Mouse (Mus musculus) midbrain, postnatal 0 days (tissue): ENCODE data around the gene Xylt1. TPM values are rescaled to one million over a fixed set of nuclear protein-coding genes. Genes with fewer than 3 reads are reported as not detected.
A peak's percentile ranks its signal among the peaks of the same experiment; 100 is the strongest.

Experiments used
- ATAC-seq: fragments of 200-750 bp; cut with Nextera tagmentation; 2 replicates; pipeline ENCODE4 v1.8.0; 2017; ENCODE audit warnings: moderate number of reproducible peaks, mild to moderate bottlenecking, moderate TSS enrichment, moderate library complexity; ENCODE audit not compliant: low FRiP score
- DNase-seq: peaks from one replicate; pipeline ENCODE4 v3.0.0-alpha.2; 2015; ENCODE audit warnings: low spot score
- H3K27ac ChIP-seq: fragments of 300-500 bp; sonication (generic); 2 replicates; pipeline ENCODE4 v1.5.1; 2014; ENCODE audit warnings: low read depth, mild to moderate bottlenecking, low read length, mixed read lengths
- H3K27me3 ChIP-seq: fragments of 300-500 bp; sonication (generic); 2 replicates; pipeline ENCODE4 v1.6.1; 2014; ENCODE audit warnings: low read length, control low read depth, mixed read lengths; ENCODE audit not compliant: insufficient read depth
- H3K36me3 ChIP-seq: fragments of 300-500 bp; sonication (generic); 2 replicates; pipeline ENCODE4 v1.6.1; 2014; ENCODE audit warnings: low read length, control low read depth, mixed read lengths; ENCODE audit not compliant: insufficient read depth
- H3K4me1 ChIP-seq: fragments of 300-500 bp; sonication (generic); 2 replicates; pipeline ENCODE4 v1.6.1; 2014; ENCODE audit warnings: mild to moderate bottlenecking, control low read depth, antibody characterized with exemption, low read length, mixed read lengths; ENCODE audit not compliant: insufficient read depth
- H3K4me2 ChIP-seq: fragments of 300-500 bp; sonication (generic); 2 replicates; pipeline ENCODE4 v1.6.1; 2014; ENCODE audit warnings: low read depth, mild to moderate bottlenecking, low read length, mixed read lengths; ENCODE audit not compliant: poor library complexity, severe bottlenecking
- H3K4me3 ChIP-seq: fragments of 300-500 bp; sonication (generic); 2 replicates; pipeline ENCODE4 v1.5.1; 2014; ENCODE audit warnings: low read depth, mild to moderate bottlenecking, low read length, moderate library complexity
- H3K9ac ChIP-seq: fragments of 300-500 bp; sonication (generic); replicated peaks from 2 replicates; pipeline ENCODE4 v1.6.1; 2014; ENCODE audit warnings: mild to moderate bottlenecking, low read length, moderate library complexity, mixed read lengths; ENCODE audit not compliant: poor library complexity, severe bottlenecking
- H3K9me3 ChIP-seq: fragments of 300-500 bp; sonication (generic); 2 replicates; pipeline ENCODE4 v1.6.1; 2016; ENCODE audit warnings: low read length, control low read depth
- CTCF ChIP-seq: IDR thresholded peaks from 2 replicates; pipeline ENCODE4 v1.5.1; 2016; ENCODE audit warnings: antibody characterized with exemption, mild to moderate bottlenecking
- WGBS: fragments of 180-500 bp; shearing (Covaris S2); extraction: QIAGEN DNeasy Blood & Tissue Kit; methylation state at CpG from one replicate; pipeline ENCODE4 v1.1.7; 2014; 5-methylcytosine and 5-hydroxymethylcytosine counted together
- polyA plus RNA-seq: library from polyadenylated mRNA; unstranded; fragments of >200 nt; fragmentation: Nextera tagmentation; extraction: Ambion mirVana; gene quantifications from 2 replicates; pipeline ENCODE4 v1.2.1, GENCODE M21; 2015
- total RNA-seq: library from RNA; depleted of rRNA; stranded (reverse); fragments of >200 nt; gene quantifications from 2 replicates; pipeline ENCODE4 v1.2.3, GENCODE M21; 2014

Xylt1 gene
- total and polyA plus RNA-seq, 2 experiments from 2014 or later: 2.5 to 16.4 TPM

DNA sequence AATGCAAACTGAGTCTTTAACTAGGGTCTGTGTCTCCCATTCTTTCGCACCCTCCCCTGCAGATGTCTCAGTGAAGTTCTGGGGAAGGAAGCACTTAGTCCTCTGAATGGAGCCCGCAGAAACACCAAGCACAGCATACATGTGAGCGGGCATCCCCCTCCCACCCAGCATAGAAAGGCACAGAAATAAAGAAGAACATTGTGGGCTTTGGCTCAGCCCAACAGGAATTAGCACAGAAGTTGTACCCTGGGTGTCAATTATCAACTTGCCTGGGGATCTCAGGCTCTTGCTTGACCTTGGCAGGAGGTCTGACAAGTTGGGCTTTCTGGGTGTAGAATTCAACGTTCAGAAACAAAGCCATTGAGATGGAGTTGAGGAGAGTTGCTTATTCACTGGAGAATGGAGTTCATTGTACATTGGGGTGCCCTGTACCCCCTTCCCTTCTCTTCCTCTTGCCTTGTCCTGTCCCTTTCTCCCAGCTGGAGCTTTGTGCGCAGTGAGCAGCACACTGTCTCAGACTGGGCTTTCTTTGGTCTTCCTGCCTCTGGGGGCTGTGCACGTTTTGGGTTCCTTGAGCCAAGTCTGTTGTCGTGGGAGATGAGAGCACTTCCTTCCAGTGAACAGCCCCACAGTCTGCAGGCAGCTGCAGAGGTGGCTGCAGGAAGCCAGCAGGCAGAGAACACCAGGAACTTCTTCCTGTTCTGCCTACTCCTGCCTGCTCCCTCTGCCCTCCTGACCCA is 81.6 kb downstream of the Xylt1 start:
- no peak overlapping the region for H3K9ac ChIP-seq
- no peaks in the 10 kb centered on the region for H3K4me1 ChIP-seq
- H3K36me3 ChIP-seq: no peaks in the 10 kb centered on the region
- 55% methylated on average over 7 of the region's 7 CpGs for WGBS
- TF ChIP-seq CTCF: no peak
- H3K9me3 ChIP-seq: no peaks in the 10 kb centered on the region
- H3K27me3 ChIP-seq: no peaks in the 10 kb centered on the region
- ATAC-seq (peak; percentile 90), DNase-seq (peak; percentile 82)
- no peak overlapping the region for H3K4me2 ChIP-seq
- H3K27ac ChIP-seq: peak overlapping the region; percentile 47; the same call in 1 of the 2 replicates
- no peak overlapping the region for H3K4me3 ChIP-seq

DNA sequence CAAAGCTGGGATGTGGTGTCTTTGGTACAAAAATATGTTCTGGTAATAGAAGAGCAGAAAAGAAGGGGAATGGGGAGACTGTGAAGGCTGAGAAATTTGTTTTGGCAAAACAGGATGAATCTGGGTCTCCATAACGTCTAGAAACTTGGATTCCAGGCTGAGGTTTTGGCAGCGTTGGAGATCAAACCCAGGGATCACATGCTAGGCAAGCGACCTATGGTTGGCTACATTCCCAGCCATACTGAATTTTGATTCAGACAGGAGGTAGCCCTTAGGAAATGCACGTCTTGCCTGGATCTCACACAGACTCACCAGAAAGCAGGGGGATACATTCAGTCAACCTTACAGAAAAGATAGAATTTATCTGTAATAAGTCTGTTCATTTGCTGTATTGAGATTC is 84.2 kb downstream of the Xylt1 start:
- 66% methylated on average over 4 of the region's 4 CpGs for WGBS
- Histone ChIP-seq H3K27me3 (no peaks in the 10 kb centered on the region), H3K27ac (no peak overlapping the region), H3K4me1 (no peaks in the 10 kb centered on the region), H3K36me3 (no peaks in the 10 kb centered on the region), H3K9ac (no peak overlapping the region), H3K9me3 (no peaks in the 10 kb centered on the region), H3K4me3 (no peak overlapping the region), H3K4me2 (no peak overlapping the region)
- DNase-seq (peak; percentile 31), ATAC-seq (no peak)
- TF ChIP-seq CTCF: no peak

DNA sequence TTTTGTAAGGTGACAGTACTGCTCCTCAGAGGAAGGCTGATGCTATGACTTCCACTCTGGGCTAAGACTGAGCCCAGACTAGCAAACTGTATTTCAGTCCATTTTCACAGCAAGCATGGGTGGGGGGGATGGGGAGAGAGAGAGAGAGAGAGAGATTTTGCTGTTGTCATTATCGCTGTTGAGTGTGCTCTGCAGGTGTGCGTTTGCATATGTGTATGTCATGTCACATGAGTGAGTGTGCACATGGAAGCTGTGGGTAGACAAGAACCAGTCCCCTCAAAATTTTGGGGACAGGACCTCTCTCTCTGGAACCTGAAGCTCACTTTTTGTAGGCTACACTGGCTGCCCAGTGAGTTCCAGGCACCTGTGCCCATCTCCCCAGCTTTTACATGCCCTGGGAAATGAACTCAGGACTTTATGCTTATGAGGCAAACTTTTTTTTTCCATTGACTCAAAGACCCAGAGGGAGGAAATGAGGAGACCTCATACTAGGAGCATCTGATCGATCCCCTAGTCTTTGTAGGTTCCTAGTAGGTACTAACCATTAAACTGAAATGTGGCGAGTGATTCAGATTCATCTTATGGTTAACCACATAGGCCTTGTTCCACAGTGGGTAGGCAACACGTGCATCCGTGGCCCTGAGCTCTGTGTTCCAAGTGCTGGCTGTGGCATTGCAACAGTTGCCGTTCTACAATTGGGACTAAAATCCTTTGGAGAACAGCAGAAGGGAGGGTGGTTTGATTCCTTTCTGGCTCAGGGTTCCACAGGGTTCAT is 85.4 kb downstream of the Xylt1 start:
- no peak for TF ChIP-seq CTCF
- Histone ChIP-seq H3K9ac (no peak overlapping the region), H3K36me3 (no peaks in the 10 kb centered on the region), H3K9me3 (no peaks in the 10 kb centered on the region), H3K4me1 (no peaks in the 10 kb centered on the region), H3K27me3 (no peaks in the 10 kb centered on the region), H3K4me3 (no peak overlapping the region), H3K4me2 (no peak overlapping the region), H3K27ac (no peak overlapping the region)
- ATAC-seq: no peak
- 91% methylated on average over 7 of the region's 7 CpGs for WGBS
- DNase-seq: no peak

DNA sequence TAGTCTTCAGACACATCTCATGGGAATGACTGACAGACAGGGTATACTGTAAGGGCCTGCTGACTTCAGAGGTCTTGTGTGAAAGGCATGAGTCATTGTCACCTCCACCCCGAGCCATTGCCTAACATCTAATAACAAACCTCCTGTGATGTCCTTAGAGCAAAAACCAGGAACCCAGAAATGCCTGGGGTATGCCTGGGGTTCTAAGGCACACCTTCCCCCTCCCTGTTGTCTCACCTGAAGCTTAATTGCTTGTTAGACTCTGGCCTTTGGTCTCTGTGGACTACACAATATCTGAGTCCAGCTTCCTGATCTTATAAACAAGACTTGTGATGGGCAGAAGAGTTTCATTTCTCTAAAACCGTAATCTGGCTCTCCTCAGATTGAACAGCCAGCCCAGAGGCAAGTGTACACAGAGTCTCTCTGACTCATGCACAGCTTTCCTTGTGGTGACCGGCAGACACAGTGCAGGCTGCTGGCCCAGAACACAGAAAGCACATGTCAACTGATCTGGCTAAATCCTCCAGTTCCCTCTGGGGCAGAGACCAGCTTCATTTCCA is 89.5 kb downstream of the Xylt1 start:
- Histone ChIP-seq H3K27me3 (no peaks in the 10 kb centered on the region), H3K27ac (no peak overlapping the region), H3K9ac (no peak overlapping the region), H3K4me1 (peaks cover 3% of the 10 kb centered on the region; the same call in 1 of the 2 replicates), H3K9me3 (no peaks in the 10 kb centered on the region), H3K36me3 (no peaks in the 10 kb centered on the region), H3K4me3 (no peak overlapping the region), H3K4me2 (no peak overlapping the region)
- ATAC-seq (no peak), DNase-seq (no peak)
- TF ChIP-seq CTCF: no peak
- 72% methylated on average over 3 of the region's 3 CpGs for WGBS

DNA sequence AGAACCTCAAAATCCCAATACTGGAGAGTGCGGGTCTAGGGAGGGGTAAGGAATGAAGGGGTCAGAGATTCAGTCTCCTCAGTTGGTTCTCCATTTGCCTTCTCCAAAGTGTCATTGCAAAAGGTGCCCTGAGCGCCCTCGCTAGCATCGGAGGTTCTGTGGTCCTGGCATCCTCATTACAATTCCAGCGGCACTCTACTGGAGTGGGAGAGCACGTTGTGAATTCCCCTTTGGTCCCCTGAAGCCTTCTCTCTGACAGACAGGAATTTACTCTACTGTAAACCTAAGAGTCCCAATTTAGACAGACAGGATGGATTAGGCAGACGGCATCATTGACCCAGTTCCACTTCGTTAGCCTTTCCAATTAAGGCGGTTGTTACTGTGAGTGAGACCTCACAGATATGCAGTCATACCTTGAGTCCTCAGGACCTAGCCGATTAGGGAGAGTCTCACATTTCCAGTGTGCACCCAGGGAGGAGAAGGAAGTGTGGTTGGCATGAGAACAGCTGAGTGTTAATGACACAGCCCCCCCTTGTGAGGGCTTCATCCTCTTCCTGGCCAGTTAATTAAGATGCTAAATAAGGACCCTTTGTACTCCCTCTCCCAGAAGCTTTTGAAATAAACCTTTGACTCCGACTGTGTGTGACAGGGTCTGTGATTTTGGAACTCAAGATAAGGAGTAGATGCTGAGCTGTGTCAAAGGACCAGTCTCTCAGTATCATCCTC is 91.4 kb downstream of the Xylt1 start:
- 32% methylated on average over 11 of the region's 11 CpGs for WGBS
- Histone ChIP-seq H3K4me1 (peaks cover 3% of the 10 kb centered on the region; the same call in 1 of the 2 replicates), H3K4me2 (no peak overlapping the region), H3K4me3 (no peak overlapping the region), H3K27me3 (no peaks in the 10 kb centered on the region), H3K36me3 (no peaks in the 10 kb centered on the region), H3K9ac (no peak overlapping the region), H3K27ac (peak overlapping the region; percentile 38), H3K9me3 (no peaks in the 10 kb centered on the region)
- DNase-seq: peak; percentile 77
- no peak for TF ChIP-seq CTCF
- peak; percentile 59 for ATAC-seq
